Mouse (Mus musculus): ENCODE results near the gene Ncapd2.

DNA sequence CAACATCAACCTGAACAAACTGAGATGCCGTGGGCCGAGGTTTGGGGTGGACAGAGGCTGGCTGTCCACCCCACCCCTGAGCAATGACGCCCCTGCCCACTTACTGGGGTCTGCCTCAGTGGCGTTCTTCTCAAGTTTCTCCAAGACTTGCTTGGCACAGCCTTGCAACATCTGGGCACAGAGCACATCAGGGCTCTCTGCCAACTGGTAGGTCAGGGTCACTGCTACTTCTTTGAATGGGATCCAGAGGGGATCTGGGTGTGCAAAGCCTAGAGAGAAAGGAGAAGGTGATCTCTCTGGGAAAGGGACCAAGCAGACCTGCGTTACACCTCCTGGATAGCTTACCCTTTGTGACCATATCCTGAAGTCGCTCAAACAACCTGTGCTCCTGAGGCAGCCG lies 18.2 kb downstream of the Ncapd2 start:
- no peak for TF ChIP-seq GATA1 (IDR thresholded peaks at IDR 0.05; ENCODE audit: borderline replicate concordance, low read length)
- no peak for TF ChIP-seq FLI1 (IDR thresholded peaks at IDR 0.05; ENCODE audit: low read length)

Measured in megakaryocyte, embryonic 14.5 days (primary cell).